Comparison of ENCODE assay signal across 8 mouse cellular contexts in the genomic region with DNA sequence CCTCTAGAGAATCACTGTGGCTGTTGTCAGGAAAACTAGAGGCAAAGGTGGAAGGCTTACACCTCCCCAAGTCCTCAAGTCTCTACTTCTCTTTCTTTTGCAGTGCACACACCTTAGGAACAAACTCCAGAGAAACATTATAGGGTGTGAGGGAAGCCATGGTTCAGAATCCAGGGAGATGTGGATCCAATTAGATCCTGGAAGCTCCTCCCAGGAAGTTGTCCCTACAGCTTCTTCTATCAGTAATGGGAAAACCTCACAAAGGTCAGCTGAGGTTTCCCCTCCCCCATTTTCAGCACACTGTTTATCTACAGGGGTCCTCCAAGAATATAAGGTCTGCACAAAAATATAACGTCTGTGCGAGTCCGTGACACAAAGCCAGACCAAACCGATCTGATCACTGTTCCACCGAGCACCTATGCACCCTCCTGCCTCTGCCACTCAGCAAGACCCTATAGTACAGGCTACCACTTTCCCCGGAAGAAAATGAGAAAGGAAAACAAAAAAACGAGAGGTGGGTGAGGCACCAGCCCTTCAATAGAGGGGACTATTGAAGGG. TPM values are rescaled to one million over a fixed set of nuclear protein-coding genes. Genes with fewer than 3 reads are reported as not detected.
A peak's percentile ranks its signal among the peaks of the same experiment; 100 is the strongest.
DNase-seq lines count a peak whose midpoint lies in the region; ATAC-seq and TF ChIP-seq lines count a peak whose summit lies in the region.

No protein-coding gene starts in this region.

- TF ChIP-seq POLR2A in thymus, adult 2 months (IDR thresholded peaks at IDR 0.05; ENCODE audit: control insufficient read depth, extremely low read depth, insufficient read depth, low read length, poor library complexity): no peak

- intact Hi-C loops in left cerebral cortex, postnatal 4 days (cut with DNase I): loop anchor here (5.0 kb wide), 1 partner anchor 35 kb away; no protein-coding TSS in a partner anchor

- no peaks in the 10 kb centered on the region for H3K9me3 ChIP-seq in ES-E14 (ENCODE audit: control insufficient read depth, insufficient read depth, low read depth, low read length)
- no peaks in the 10 kb centered on the region for H3K9me3 ChIP-seq in hindbrain, embryonic 11.5 days (ENCODE audit: control insufficient read depth, low read length)
- H3K9me3 ChIP-seq in midbrain, embryonic 10.5 days (replicated peaks): no peaks in the 10 kb centered on the region

- H3K9ac ChIP-seq in ES-E14 (ENCODE audit: insufficient read depth, low read depth, low read length, poor library complexity, severe bottlenecking): no peak overlapping the region; the same call in 1 of the 2 replicates
- no peak overlapping the region for H3K9ac ChIP-seq in hindbrain, embryonic 11.5 days (ENCODE audit: low read depth, low read length)

- H3K36me3 ChIP-seq in ES-E14 (ENCODE audit: control insufficient read depth, insufficient read depth, low read length, poor library complexity, severe bottlenecking): no peaks in the 10 kb centered on the region
- H3K36me3 ChIP-seq in hindbrain, embryonic 11.5 days (ENCODE audit: control insufficient read depth, insufficient read depth, low read length): no peaks in the 10 kb centered on the region
- peaks cover 23% of the 10 kb centered on the region for H3K36me3 ChIP-seq in midbrain, embryonic 10.5 days
- no peaks in the 10 kb centered on the region for H3K36me3 ChIP-seq in thymus, adult 2 months (ENCODE audit: control insufficient read depth, insufficient read depth, low read length)

- no peaks in the 10 kb centered on the region for H3K27me3 ChIP-seq in hindbrain, embryonic 11.5 days (ENCODE audit: control insufficient read depth, insufficient read depth, low read length)
- H3K27me3 ChIP-seq in midbrain, embryonic 10.5 days (ENCODE audit: low read depth, poor library complexity, severe bottlenecking): 0 out of 2 replicates have a peak, but pooled peaks cover 3% of the 10 kb centered on the region
- H3K27me3 ChIP-seq in thymus, adult 2 months (ENCODE audit: control insufficient read depth, insufficient read depth, low read length): no peaks in the 10 kb centered on the region

- no peak overlapping the region; the same call in 1 of the 2 replicates for H3K27ac ChIP-seq in ES-E14 (ENCODE audit: insufficient read depth, low read depth, low read length, poor library complexity, severe bottlenecking)
- H3K27ac ChIP-seq in hindbrain, embryonic 11.5 days (ENCODE audit: low read depth, low read length): no peak overlapping the region
- H3K27ac ChIP-seq in midbrain, embryonic 10.5 days (replicated peaks): peak overlapping the region; percentile 93; the same call in 1 of the 2 replicates
- H3K27ac ChIP-seq in thymus, adult 2 months (ENCODE audit: control insufficient read depth, insufficient read depth, low read length): no peak overlapping the region

- in situ Hi-C loops in ES-E14 (cut with MboI; ENCODE audit: low sequenced_read_pairs in 2 of 2, unreplicated experiment in 2 of 2): no loop called here

- ATAC-seq in hindbrain, embryonic 11.5 days (ENCODE audit: low FRiP score): no peak

- DNase-seq in adrenal gland, adult (ENCODE audit: inconsistent age in 2 of 2, low spot score in 1 of 2): peak; percentile 28 to 78
- DNase-seq in adrenal gland, adult 2 months: no peak
- no peak for DNase-seq in ES-E14 (ENCODE audit: low read depth, low spot score)
- no peak for DNase-seq in hindbrain, embryonic 11.5 days (ENCODE audit: low spot score)
- DNase-seq in midbrain, embryonic 10.5 days (ENCODE audit: low spot score): no peak
- DNase-seq in thymus, adult 2 months: no peak
- no peak for DNase-seq in left cerebral cortex, postnatal 4 days
- no peak for DNase-seq in left cerebral cortex, adult 9 months (ENCODE audit: low spot score in 2 of 2)

- H3K4me1 ChIP-seq in ES-E14 (ENCODE audit: control insufficient read depth in 2 of 2, insufficient read depth in 2 of 2, low read length in 2 of 2, poor library complexity in 1 of 2): peaks cover 17 to 31% of the 10 kb centered on the region in 2 experiments
- H3K4me1 ChIP-seq in hindbrain, embryonic 11.5 days (replicated peaks; ENCODE audit: control insufficient read depth, insufficient read depth, low read length): 0 out of 2 replicates have a peak, but pooled peaks cover 7% of the 10 kb centered on the region
- H3K4me1 ChIP-seq in midbrain, embryonic 10.5 days: peaks cover 79% of the 10 kb centered on the region
- peaks cover 4% of the 10 kb centered on the region; the same call in 1 of the 2 replicates for H3K4me1 ChIP-seq in thymus, adult 2 months (replicated peaks; ENCODE audit: control insufficient read depth, insufficient read depth, low read length)

- H3K4me2 ChIP-seq in hindbrain, embryonic 11.5 days (replicated peaks; ENCODE audit: low read depth, low read length): peak overlapping the region; percentile 98

- no peak for TF ChIP-seq CTCF in thymus, adult 2 months (IDR thresholded peaks at IDR 0.05; ENCODE audit: borderline replicate concordance, control insufficient read depth, extremely low read depth, insufficient read depth, low read length, poor library complexity)

- 45% methylated on average over 7 of the region's 7 CpGs for WGBS in hindbrain, embryonic 11.5 days
- WGBS in midbrain, embryonic 10.5 days: 57% methylated on average over 7 of the region's 7 CpGs
- WGBS in thymus, adult 2 months: 58% methylated on average over 7 of the region's 7 CpGs

- H3K4me3 ChIP-seq in ES-E14 (ENCODE audit: insufficient read depth in 1 of 2, low read depth in 1 of 2, low read length in 2 of 2, poor library complexity in 1 of 2, severe bottlenecking in 1 of 2): peak overlapping the region; percentile 86 to 94
- H3K4me3 ChIP-seq in hindbrain, embryonic 11.5 days (ENCODE audit: low read depth, low read length): peak overlapping the region; percentile 78
- H3K4me3 ChIP-seq in midbrain, embryonic 10.5 days: peak overlapping the region; percentile 83
- no peak overlapping the region for H3K4me3 ChIP-seq in thymus, adult 2 months (ENCODE audit: control insufficient read depth, insufficient read depth, low read length)

TF ChIP-seq in ES-E14, 5 proteins besides CTCF, POLR2A, EP300 and RAD21:
- TF ChIP-seq MAFK (IDR thresholded peaks at IDR 0.05; ENCODE audit: insufficient read depth, low read depth, low read length): no peak
- TF ChIP-seq ZNF384 (IDR thresholded peaks at IDR 0.05; ENCODE audit: low read depth, low read length): no peak
- no peak for TF ChIP-seq ZC3H11A (IDR thresholded peaks at IDR 0.05; ENCODE audit: borderline replicate concordance, low read depth, low read length)
- TF ChIP-seq CHD2 (IDR thresholded peaks at IDR 0.05; ENCODE audit: low read depth, low read length): no peak
- no peak for TF ChIP-seq HCFC1 (IDR thresholded peaks at IDR 0.05; ENCODE audit: borderline replicate concordance, insufficient read depth, low read length)

RNA-seq across cellular contexts. Expression of a gene that starts 1.3 kb away (rescaled TPM):
- 10 to 100 TPM; 17.5 to 40.5 TPM for total RNA-seq in adrenal gland, adult 2 months (2021)
- polyA plus RNA-seq in adrenal gland, adult 2 months (2012; rRNA removed): 46.9 and 73.5 TPM in 2 replicates
- 9.9 and 11.6 TPM in 2 replicates for total RNA-seq in ES-E14 (2012; rRNA removed)
- 16.2 and 16.7 TPM in 2 replicates for polyA plus RNA-seq in hindbrain, embryonic 11.5 days (2014; fragmentation: Nextera tagmentation; extraction: Ambion mirVana)
- polyA plus RNA-seq in midbrain, embryonic 10.5 days (2016; fragmentation: Nextera tagmentation; extraction: Ambion mirVana): 10.6 and 10.8 TPM in 2 replicates
- polyA plus RNA-seq in thymus, adult 2 months (2012; rRNA removed): 6.0 and 6.9 TPM in 2 replicates
- total RNA-seq in left cerebral cortex, postnatal 4 days (2021): 10 to 100 TPM; 14.4 to 16.7 TPM

RNA-seq across cellular contexts. Expression of a gene that starts 1.4 kb away (rescaled TPM):
- 10 to 100 TPM; 34.5 to 47.3 TPM for total RNA-seq in adrenal gland, adult 2 months (2021)
- 87.2 and 88.1 TPM in 2 replicates for polyA plus RNA-seq in adrenal gland, adult 2 months (2012; rRNA removed)
- total RNA-seq in ES-E14 (2012; rRNA removed): 11.4 and 13.6 TPM in 2 replicates
- polyA plus RNA-seq in hindbrain, embryonic 11.5 days (2014; fragmentation: Nextera tagmentation; extraction: Ambion mirVana): 38.8 and 43.5 TPM in 2 replicates
- polyA plus RNA-seq in midbrain, embryonic 10.5 days (2016; fragmentation: Nextera tagmentation; extraction: Ambion mirVana): 38.7 and 40.9 TPM in 2 replicates
- 43.0 and 47.5 TPM in 2 replicates for polyA plus RNA-seq in thymus, adult 2 months (2012; rRNA removed)
- 10 to 100 TPM; 18.1 to 19.6 TPM for total RNA-seq in left cerebral cortex, postnatal 4 days (2021)

Comparison
In these comparisons a context has a peak if more than half of its experiments do, and no peak if none do; other contexts are left out.
1. DNase-seq: peak in adrenal gland, adult (2 of 2); none in adrenal gland, adult 2 months (single experiment), ES-E14 (single experiment), hindbrain, embryonic 11.5 days (single experiment), midbrain, embryonic 10.5 days (single experiment), thymus, adult 2 months (single experiment), left cerebral cortex, postnatal 4 days (single experiment) and left cerebral cortex, adult 9 months (0 of 2).